Mouse (Mus musculus): ENCODE measurements around the gene Syn2.
A peak's percentile ranks its signal among the peaks of the same experiment; 100 is the strongest.

- TF ChIP-seq SIN3A (IDR thresholded peaks at IDR 0.05; ENCODE audit: low read length) (no peak), ZNF384 (IDR thresholded peaks at IDR 0.05; ENCODE audit: low read depth, low read length) (no peak), EP300 (IDR thresholded peaks at IDR 0.05; ENCODE audit: low read length) (no peak), POLR2A (IDR thresholded peaks at IDR 0.05; ENCODE audit: low read depth, low read length) (no peak), CTCF (conservative IDR thresholded peaks at IDR 0.05 in 1 of 2, IDR thresholded peaks at IDR 0.05 in 1 of 2; ENCODE audit: low read depth in 2 of 2, low read length in 2 of 2) (no peak), ZKSCAN1 (IDR thresholded peaks at IDR 0.05; ENCODE audit: borderline replicate concordance, low read depth, low read length) (no peak), ETS1 (conservative IDR thresholded peaks at IDR 0.05; ENCODE audit: low read depth, low read length) (no peak), MXI1 (IDR thresholded peaks at IDR 0.05; ENCODE audit: low read depth, low read length) (peak; percentile 49; the same call in 1 of the 2 replicates)
Measured at GRCm38 (mm10) chr6:115126851-115127250, 7.9 kb upstream of the Syn2 start.
